Mouse (Mus musculus) limb, embryonic 14.5 days (tissue): Measurements from ENCODE around the gene Accsl. TPM values are rescaled to one million over a fixed set of nuclear protein-coding genes. Genes with fewer than 3 reads are reported as not detected.

Source experiments
- ATAC-seq: fragments of 200-750 bp; cut with Nextera tagmentation; 2 replicates; pipeline ENCODE4 v1.8.0; 2017; ENCODE audit warnings: low read depth, moderate number of reproducible peaks, moderate TSS enrichment; ENCODE audit not compliant: low FRiP score
- DNase-seq: peaks from one replicate; pipeline ENCODE4 v3.0.0-alpha.2; 2015; ENCODE audit warnings: low spot score
- H3K27ac ChIP-seq: fragments of 300-500 bp; sonication (generic); replicated peaks from 2 replicates; pipeline ENCODE4 v1.5.1; 2014; ENCODE audit warnings: low read depth, mild to moderate bottlenecking, low read length, moderate library complexity, mixed read lengths
- H3K27me3 ChIP-seq: fragments of 300-500 bp; sonication (generic); 2 replicates; pipeline ENCODE4 v1.6.1; 2014; ENCODE audit warnings: low read length, mixed read lengths; ENCODE audit not compliant: control insufficient read depth, insufficient read depth
- H3K36me3 ChIP-seq: fragments of 300-500 bp; sonication (generic); 2 replicates; pipeline ENCODE4 v1.6.1; 2014; ENCODE audit warnings: mild to moderate bottlenecking, low read length, moderate library complexity, mixed read lengths; ENCODE audit not compliant: control insufficient read depth, insufficient read depth
- H3K4me1 ChIP-seq: fragments of 300-500 bp; sonication (generic); 2 replicates; pipeline ENCODE4 v1.6.1; 2014; ENCODE audit warnings: antibody characterized with exemption, low read length, mixed read lengths; ENCODE audit not compliant: control insufficient read depth, insufficient read depth
- H3K4me2 ChIP-seq: fragments of 300-500 bp; sonication (generic); replicated peaks from 2 replicates; pipeline ENCODE4 v1.6.1; 2014; ENCODE audit warnings: low read depth, mild to moderate bottlenecking, low read length, moderate library complexity; ENCODE audit not compliant: severe bottlenecking
- H3K4me3 ChIP-seq: fragments of 300-500 bp; sonication (generic); replicated peaks from 2 replicates; pipeline ENCODE4 v1.5.1; 2014; ENCODE audit warnings: low read length
- H3K9ac ChIP-seq: fragments of 300-500 bp; sonication (generic); 2 replicates; pipeline ENCODE4 v1.6.1; 2014; ENCODE audit warnings: mild to moderate bottlenecking, low read depth, low read length, moderate library complexity; ENCODE audit not compliant: severe bottlenecking
- H3K9me3 ChIP-seq: fragments of 300-500 bp; sonication (generic); 2 replicates; pipeline ENCODE4 v1.6.1; 2016; ENCODE audit warnings: low read length; ENCODE audit not compliant: control insufficient read depth
- POLR2A ChIP-seq: fragments of 200-500 bp; IDR thresholded peaks from 2 replicates; pipeline ENCODE4 v1.8.0; 2012; ENCODE audit warnings: inconsistent platforms, mild to moderate bottlenecking, moderate library complexity, borderline replicate concordance; ENCODE audit not compliant: insufficient read depth, insufficient read length; ENCODE audit errors: extremely low read depth
- WGBS: fragments of 180-500 bp; shearing (Covaris S2); extraction: QIAGEN DNeasy Blood & Tissue Kit; methylation state at CpG from one replicate; pipeline ENCODE4 v1.1.7; 2014; 5-methylcytosine and 5-hydroxymethylcytosine counted together
- polyA plus RNA-seq, 2 experiments: library from polyadenylated mRNA; depleted of rRNA in 1 of 2; stranded (reverse) in 1 of 2; unstranded in 1 of 2; fragments of >200 nt; fragmentation: Nextera tagmentation in 1 of 2; extraction: Ambion mirVana in 1 of 2; gene quantifications; 2 replicates each; pipeline versions ENCODE4 v1.2.1 to v1.2.3; 2012 to 2014

Gene Accsl
- polyA plus RNA-seq, 2 experiments = 0.15 TPM; not detected in 1

GRCm38 (mm10) chr2:93906316-93906715 lies 37.4 kb upstream of the Accsl start:
- Histone ChIP-seq H3K4me2 (no peak overlapping the region), H3K9me3 (no peaks in the 10 kb centered on the region), H3K36me3 (no peaks in the 10 kb centered on the region), H3K9ac (no peak overlapping the region), H3K27ac (no peak overlapping the region), H3K4me3 (no peak overlapping the region), H3K4me1 (no peaks in the 10 kb centered on the region), H3K27me3 (no peaks in the 10 kb centered on the region)
- DNase-seq (no peak), ATAC-seq (no peak)
- 39% methylated on average over 4 of the region's 4 CpGs for WGBS
- no peak for TF ChIP-seq POLR2A

GRCm38 (mm10) chr2:93903415-93903814 lies 34.5 kb upstream of the Accsl start:
- no peak overlapping the region for H3K4me2 ChIP-seq
- TF ChIP-seq POLR2A = no peak

GRCm38 (mm10) chr2:93902680-93903305 lies 33.8 kb upstream of the Accsl start:
- Histone ChIP-seq H3K27me3 (no peaks in the 10 kb centered on the region), H3K9me3 (no peaks in the 10 kb centered on the region), H3K9ac (no peak overlapping the region), H3K4me3 (no peak overlapping the region), H3K4me2 (no peak overlapping the region), H3K27ac (no peak overlapping the region), H3K36me3 (no peaks in the 10 kb centered on the region), H3K4me1 (no peaks in the 10 kb centered on the region)
- WGBS = 44% methylated on average over 5 of the region's 5 CpGs
- DNase-seq (no peak), ATAC-seq (no peak)
- no peak for TF ChIP-seq POLR2A

More at GRCm38 (mm10) chr2:93903415-93903814, 34.5 kb upstream of the Accsl start:
- no peaks in the 10 kb centered on the region for H3K9me3 ChIP-seq
- ATAC-seq (no peak), DNase-seq (no peak)
- no peaks in the 10 kb centered on the region for H3K36me3 ChIP-seq
- H3K4me3 ChIP-seq = no peak overlapping the region
- WGBS = 56% methylated on average over 6 of the region's 6 CpGs
- no peak overlapping the region for H3K27ac ChIP-seq
- no peaks in the 10 kb centered on the region for H3K27me3 ChIP-seq
- H3K9ac ChIP-seq = no peak overlapping the region
- no peaks in the 10 kb centered on the region for H3K4me1 ChIP-seq

DNA sequence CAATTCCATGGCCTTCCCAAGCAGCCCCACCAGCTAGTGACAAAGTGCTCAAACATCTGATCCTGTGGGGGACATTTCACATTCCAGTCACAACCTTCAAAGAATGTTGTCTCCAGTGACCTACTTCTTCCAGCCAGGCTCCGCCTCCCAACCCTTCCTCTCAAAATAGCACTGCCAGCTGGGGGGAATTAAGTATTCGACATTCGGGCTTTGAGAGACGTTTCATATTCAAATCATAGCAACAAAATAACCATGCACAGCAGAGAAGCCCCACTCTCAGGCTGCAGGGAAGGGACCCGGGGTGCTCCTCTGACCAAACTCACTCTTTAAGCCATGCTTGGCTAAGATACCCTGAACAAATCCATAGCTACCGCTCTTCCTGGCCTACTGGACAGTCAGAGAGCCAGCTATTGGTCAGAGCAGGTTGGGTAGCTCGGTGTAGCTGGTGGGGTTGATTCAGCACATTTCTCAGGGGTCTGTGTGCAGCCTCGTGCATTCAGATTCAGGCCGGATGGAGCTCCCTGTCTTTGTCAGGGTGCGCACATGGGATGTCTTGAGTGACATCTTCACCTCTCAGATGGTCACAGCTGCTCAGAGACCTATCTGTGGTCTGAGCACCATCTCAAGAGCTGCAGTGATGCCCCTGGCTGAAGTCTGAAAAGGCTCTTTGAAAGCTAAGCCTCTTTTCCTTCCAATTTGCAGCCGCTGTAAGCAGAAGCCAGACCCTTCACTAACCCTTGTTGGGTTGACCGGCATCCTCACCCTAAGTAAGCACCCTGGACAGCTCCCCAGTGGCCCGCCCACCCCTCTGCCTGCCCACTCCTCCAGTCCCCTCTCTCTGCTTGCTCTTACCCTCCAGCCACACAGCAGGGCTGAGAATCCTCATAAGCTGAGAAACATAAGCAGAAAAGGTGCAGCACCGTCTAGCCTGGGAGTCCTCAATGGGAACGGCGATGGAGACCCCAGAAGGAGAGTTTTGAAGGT lies 30.7 kb upstream of the Accsl start:
- Histone ChIP-seq H3K9me3 (no peaks in the 10 kb centered on the region), H3K27me3 (no peaks in the 10 kb centered on the region), H3K36me3 (no peaks in the 10 kb centered on the region), H3K27ac (no peak overlapping the region), H3K4me2 (no peak overlapping the region), H3K9ac (no peak overlapping the region), H3K4me1 (no peaks in the 10 kb centered on the region), H3K4me3 (no peak overlapping the region)
- DNase-seq (peak; percentile 47), ATAC-seq (no peak)
- WGBS = 48% methylated on average over 16 of the region's 16 CpGs
- TF ChIP-seq POLR2A = no peak

GRCm38 (mm10) chr2:93891611-93892280 lies 22.8 kb upstream of the Accsl start:
- Histone ChIP-seq H3K4me2 (no peak overlapping the region), H3K4me3 (no peak overlapping the region), H3K4me1 (peaks cover 9% of the 10 kb centered on the region), H3K9me3 (no peaks in the 10 kb centered on the region), H3K27ac (peak overlapping the region; percentile 48; the same call in 1 of the 2 replicates), H3K9ac (no peak overlapping the region), H3K36me3 (no peaks in the 10 kb centered on the region), H3K27me3 (no peaks in the 10 kb centered on the region)
- ATAC-seq (peak; percentile 74; the same call in 1 of the 2 replicates), DNase-seq (peak; percentile 41)
- no peak for TF ChIP-seq POLR2A
- 17% methylated on average over 8 of the region's 9 CpGs for WGBS
